Mouse (Mus musculus): ENCODE results near the gene Fance.
"Not testable (repeated sequence)": the region's sequence is repeated elsewhere in the genome, so short reads cannot be mapped to it uniquely, and the experiment has no call there.

Fance gene

GRCm38 (mm10) chr17:28323786-28324185 lies 10.5 kb downstream of the Fance start:
- in situ Hi-C loops (cut with MboI, MseI) = no loop called here

GRCm38 (mm10) chr17:28324416-28324815 lies 11.1 kb downstream of the Fance start:
- in situ Hi-C loops (cut with MboI, MseI) = not testable (repeated sequence)

- in situ Hi-C loops (cut with MboI, MseI) = no loop called here
Observed at GRCm38 (mm10) chr17:28325751-28326150, 12.4 kb downstream of the Fance start.

GRCm38 (mm10) chr17:28326951-28327350 lies 13.6 kb downstream of the Fance start:
- in situ Hi-C loops (cut with MboI, MseI) = no loop called here

GRCm38 (mm10) chr17:28327673-28328325 lies 14.5 kb downstream of the Fance start:
- in situ Hi-C loops (cut with MboI, MseI) = no loop called here

- in situ Hi-C loops (cut with MboI, MseI) = no loop called here
Observed at GRCm38 (mm10) chr17:28328366-28328928, 15.1 kb downstream of the Fance start, which contains the start of gene Rpl10a. Gene Rpl10a (plus strand): TSS chr17:28328471.

GRCm38 (mm10) chr17:28328946-28329345 lies 15.6 kb downstream of the Fance start:
- in situ Hi-C loops (cut with MboI, MseI) = no loop called here

- in situ Hi-C loops (cut with MboI, MseI) = no loop called here
Observed at GRCm38 (mm10) chr17:28329503-28330231, 16.3 kb downstream of the Fance start.

- in situ Hi-C loops (cut with MboI, MseI) = no loop called here
Observed at GRCm38 (mm10) chr17:28330232-28330546, 16.9 kb downstream of the Fance start.

GRCm38 (mm10) chr17:28330590-28330989 lies 17.3 kb downstream of the Fance start:
- in situ Hi-C loops (cut with MboI, MseI) = not testable (repeated sequence)

GRCm38 (mm10) chr17:28331241-28332112 lies 18.2 kb downstream of the Fance start:
- in situ Hi-C loops (cut with MboI, MseI) = no loop called here

- in situ Hi-C loops (cut with MboI, MseI) = no loop called here
Observed at GRCm38 (mm10) chr17:28332113-28332914, 19.0 kb downstream of the Fance start.

- in situ Hi-C loops (cut with MboI, MseI) = no loop called here
Observed at GRCm38 (mm10) chr17:28332915-28333546, 19.7 kb downstream of the Fance start.

GRCm38 (mm10) chr17:28335267-28335666 lies 21.9 kb downstream of the Fance start:
- in situ Hi-C loops (cut with MboI, MseI) = no loop called here

GRCm38 (mm10) chr17:28337547-28337946 lies 24.2 kb downstream of the Fance start:
- in situ Hi-C loops (cut with MboI, MseI) = no loop called here

- in situ Hi-C loops (cut with MboI, MseI) = no loop called here
Observed at GRCm38 (mm10) chr17:28340578-28340977, 27.3 kb downstream of the Fance start.

GRCm38 (mm10) chr17:28341091-28341490 lies 27.8 kb downstream of the Fance start:
- in situ Hi-C loops (cut with MboI, MseI) = no loop called here

GRCm38 (mm10) chr17:28344050-28344607 lies 30.8 kb downstream of the Fance start:
- in situ Hi-C loops (cut with MboI, MseI) = no loop called here

GRCm38 (mm10) chr17:28344670-28345069 lies 31.4 kb downstream of the Fance start:
- in situ Hi-C loops (cut with MboI, MseI) = no loop called here

- in situ Hi-C loops (cut with MboI, MseI) = no loop called here
Observed at GRCm38 (mm10) chr17:28345271-28345721, 32.0 kb downstream of the Fance start.
